Mouse (Mus musculus) ES-E14 (cell line): Measurements from ENCODE around the gene Immt. TPM values are rescaled to one million over a fixed set of nuclear protein-coding genes. Genes with fewer than 3 reads are reported as not detected.

Source experiments
- DNase-seq: peaks from one replicate; pipeline ENCODE4 v3.0.0-alpha.2; 2013; ENCODE audit warnings: low read depth, low spot score
- H3K27ac ChIP-seq: 2 replicates; pipeline ENCODE4 v1.5.1; 2012; ENCODE audit warnings: low read depth, mild to moderate bottlenecking, low read length, moderate library complexity, mixed read lengths; ENCODE audit not compliant: poor library complexity, insufficient read depth, severe bottlenecking
- H3K36me3 ChIP-seq: 2 replicates; pipeline ENCODE4 v1.6.1; 2012; ENCODE audit warnings: mild to moderate bottlenecking, low read length, moderate library complexity, mixed read lengths; ENCODE audit not compliant: control insufficient read depth, poor library complexity, insufficient read depth, severe bottlenecking
- H3K4me1 ChIP-seq, 2 experiments: fragments of 150-350 bp in 1 of 2; sonication (generic) in 1 of 2; 2 replicates each; pipeline ENCODE4 v1.6.1; 2012; ENCODE audit warnings: low read length in 2 of 2, mild to moderate bottlenecking in 1 of 2, mixed read lengths in 1 of 2; ENCODE audit not compliant: control insufficient read depth in 2 of 2, insufficient read depth in 2 of 2, poor library complexity in 1 of 2
- H3K4me3 ChIP-seq, 2 experiments: fragments of 150-350 bp in 1 of 2; sonication (generic) in 1 of 2; 2 replicates each; pipeline ENCODE4 v1.5.1; 2012; ENCODE audit warnings: low read length in 2 of 2, low read depth in 1 of 2, mild to moderate bottlenecking in 1 of 2, mixed read lengths in 1 of 2; ENCODE audit not compliant: insufficient read depth in 1 of 2, poor library complexity in 1 of 2, severe bottlenecking in 1 of 2
- H3K9ac ChIP-seq: 2 replicates; pipeline ENCODE4 v1.6.1; 2012; ENCODE audit warnings: low read depth, mild to moderate bottlenecking, low read length, mixed read lengths; ENCODE audit not compliant: poor library complexity, insufficient read depth, severe bottlenecking
- H3K9me3 ChIP-seq: fragments of 150-350 bp; sonication (generic); 2 replicates; pipeline ENCODE4 v1.6.1; 2012; ENCODE audit warnings: low read depth, mild to moderate bottlenecking, low read length; ENCODE audit not compliant: control insufficient read depth, insufficient read depth
- CHD2 ChIP-seq: IDR thresholded peaks from 2 replicates; pipeline ENCODE4 v1.6.1; 2014; ENCODE audit warnings: mild to moderate bottlenecking, low read depth, low read length, inconsistent platforms
- HCFC1 ChIP-seq: IDR thresholded peaks from 2 replicates; pipeline ENCODE4 v1.6.1; 2012; ENCODE audit warnings: low read length, inconsistent platforms, borderline replicate concordance; ENCODE audit not compliant: insufficient read depth
- MAFK ChIP-seq: IDR thresholded peaks from 2 replicates; pipeline ENCODE4 v1.6.1; 2014; ENCODE audit warnings: mild to moderate bottlenecking, low read depth, low read length, inconsistent platforms; ENCODE audit not compliant: insufficient read depth
- ZC3H11A ChIP-seq: IDR thresholded peaks from 2 replicates; pipeline ENCODE4 v1.6.1; 2012; ENCODE audit warnings: low read depth, mild to moderate bottlenecking, inconsistent platforms, low read length, borderline replicate concordance
- ZNF384 ChIP-seq: IDR thresholded peaks from 2 replicates; pipeline ENCODE4 v1.6.1; 2012; ENCODE audit warnings: low read depth, low read length, inconsistent platforms
- in situ Hi-C, 2 experiments: fragments of 600-800 bp; cut with MboI; formaldehyde crosslinking; loops; one replicate each; pipeline ENCODE4 v1.15.1; 2025; ENCODE audit warnings: low sequenced_read_pairs in 2 of 2, inconsistent platforms in 1 of 2; ENCODE audit not compliant: unreplicated experiment in 2 of 2
- total RNA-seq: library from RNA; depleted of rRNA; stranded (reverse); fragments of 300-350 nt; gene quantifications from 2 replicates; pipeline ENCODE4 v1.2.3, GENCODE M21; 2012; rRNA removed

Immt gene
- 166 and 181 TPM in 2 replicates for total RNA-seq

- peak within 1 kb of the TSS; percentile 95 for H3K27ac ChIP-seq
- peak within 1 kb of the TSS; percentile 87 to 96 for H3K4me3 ChIP-seq
- H3K36me3 ChIP-seq: no peaks in the 10 kb centered on the region
- H3K9ac ChIP-seq: peak within 1 kb of the TSS; percentile 98
- TF ChIP-seq CHD2 (peak; percentile 83), ZC3H11A (no peak), HCFC1 (peak; percentile 74; the same call in 1 of the 2 replicates), MAFK (0 out of 2 replicates have a peak, but pooled peaks have one; percentile 9), ZNF384 (peak; percentile 98)
- DNase-seq: peak; percentile 89
- in situ Hi-C loops: no loop called here
- peaks cover 0 to 5% of the 10 kb centered on the region in 2 experiments; a peak in 2 of 4 replicates for H3K4me1 ChIP-seq
- no peaks in the 10 kb centered on the region for H3K9me3 ChIP-seq
These were observed at the start of gene Immt for GRCm38 (mm10) chr6:71830690-71831580. TSS of gene Immt (plus strand) at chr6:71831331.

GRCm38 (mm10) chr6:71783165-71783564 is 48.0 kb upstream of the Immt start:
- Histone ChIP-seq H3K27ac (no peak overlapping the region), H3K4me1 (no peaks in the 10 kb centered on the region), H3K36me3 (no peaks in the 10 kb centered on the region), H3K9ac (no peak overlapping the region), H3K4me3 (no peak overlapping the region), H3K9me3 (no peaks in the 10 kb centered on the region)
- no peak for DNase-seq
- in situ Hi-C loops: loop anchor here in 1 of 2 experiments (25.0 kb wide), 1 partner anchor 621 kb away; no protein-coding TSS in a partner anchor
- TF ChIP-seq HCFC1 (no peak), MAFK (no peak), ZC3H11A (no peak), ZNF384 (no peak)

- H3K4me3 ChIP-seq: no peak overlapping the region
- in situ Hi-C loops: loop anchor here in 1 of 2 experiments (25.0 kb wide), 1 partner anchor 626 kb away; no protein-coding TSS in a partner anchor
These were observed 42.8 kb upstream of the Immt start for GRCm38 (mm10) chr6:71788348-71788747.

GRCm38 (mm10) chr6:71791771-71792170 is 39.4 kb upstream of the Immt start:
- no peak overlapping the region for H3K4me3 ChIP-seq
- no peak for DNase-seq
- no peaks in the 10 kb centered on the region for H3K9me3 ChIP-seq
- H3K36me3 ChIP-seq: no peaks in the 10 kb centered on the region
- no peaks in the 10 kb centered on the region for H3K4me1 ChIP-seq
- TF ChIP-seq MAFK (no peak), ZNF384 (no peak), HCFC1 (no peak), CHD2 (no peak), ZC3H11A (no peak)
- in situ Hi-C loops: loop anchor here in 1 of 2 experiments (25.0 kb wide), 1 partner anchor 629 kb away; no protein-coding TSS in a partner anchor
- H3K27ac ChIP-seq: no peak overlapping the region
- H3K9ac ChIP-seq: no peak overlapping the region

More at GRCm38 (mm10) chr6:71788348-71788747, 42.8 kb upstream of the Immt start:
- no peaks in the 10 kb centered on the region for H3K9me3 ChIP-seq
- no peak for DNase-seq
- no peaks in the 10 kb centered on the region for H3K36me3 ChIP-seq
- no peaks in the 10 kb centered on the region for H3K4me1 ChIP-seq
- no peak overlapping the region for H3K9ac ChIP-seq
- no peak overlapping the region for H3K27ac ChIP-seq
- no peak for TF ChIP-seq MAFK
- TF ChIP-seq ZC3H11A: no peak
- TF ChIP-seq HCFC1: no peak
